Mouse (Mus musculus) neural tube, embryonic 14.5 days (tissue): Measurements from ENCODE around the gene Rtbdn. TPM values are rescaled to one million over a fixed set of nuclear protein-coding genes. Genes with fewer than 3 reads are reported as not detected.

ENCODE experiments used
- ATAC-seq: fragments of 200-750 bp; cut with Nextera tagmentation; 2 replicates; pipeline ENCODE4 v1.8.0; 2017; ENCODE audit warnings: low read depth, mild to moderate bottlenecking, moderate TSS enrichment, moderate library complexity
- H3K27ac ChIP-seq: fragments of 300-500 bp; sonication (generic); 2 replicates; pipeline ENCODE4 v1.5.1; 2014; ENCODE audit warnings: low read depth, mild to moderate bottlenecking, control low read depth, low read length, moderate library complexity, mixed read lengths
- H3K27me3 ChIP-seq: fragments of 300-500 bp; sonication (generic); 2 replicates; pipeline ENCODE4 v1.6.1; 2014; ENCODE audit warnings: low read length; ENCODE audit not compliant: control insufficient read depth, insufficient read depth
- H3K36me3 ChIP-seq: fragments of 300-500 bp; sonication (generic); 2 replicates; pipeline ENCODE4 v1.6.1; 2014; ENCODE audit warnings: low read length, mixed read lengths; ENCODE audit not compliant: control insufficient read depth, insufficient read depth
- H3K4me1 ChIP-seq: fragments of 300-500 bp; sonication (generic); 2 replicates; pipeline ENCODE4 v1.6.1; 2014; ENCODE audit warnings: low read length; ENCODE audit not compliant: control insufficient read depth, insufficient read depth
- H3K4me2 ChIP-seq: fragments of 300-500 bp; sonication (generic); 2 replicates; pipeline ENCODE4 v1.6.1; 2014; ENCODE audit warnings: mild to moderate bottlenecking, low read depth, low read length, control low read depth
- H3K4me3 ChIP-seq: fragments of 300-500 bp; sonication (generic); 2 replicates; pipeline ENCODE4 v1.5.1; 2014; ENCODE audit warnings: low read depth, low read length, control low read depth, mixed read lengths
- H3K9ac ChIP-seq: fragments of 300-500 bp; sonication (generic); replicated peaks from 2 replicates; pipeline ENCODE4 v1.6.1; 2014; ENCODE audit warnings: low read depth, mild to moderate bottlenecking, control low read depth, low read length, mixed read lengths
- H3K9me3 ChIP-seq: fragments of 300-500 bp; sonication (generic); 2 replicates; pipeline ENCODE4 v1.6.1; 2016; ENCODE audit warnings: low read length; ENCODE audit not compliant: control insufficient read depth
- WGBS: fragments of 180-500 bp; shearing (Covaris S2); extraction: QIAGEN DNeasy Blood & Tissue Kit; methylation state at CpG from one replicate; pipeline ENCODE4 v1.1.7; 2014; 5-methylcytosine and 5-hydroxymethylcytosine counted together
- polyA plus RNA-seq: library from polyadenylated mRNA; unstranded; fragments of >200 nt; fragmentation: Nextera tagmentation; extraction: Ambion mirVana; gene quantifications from 2 replicates; pipeline ENCODE4 v1.2.1, GENCODE M21; 2014

The Rtbdn gene
- polyA plus RNA-seq, 1 experiment from 2014 or later: 3.5 TPM

GRCm38 (mm10) chr8:84933767-84934559 is 12.8 kb upstream of the Rtbdn start:
- Histone ChIP-seq H3K4me1 (peaks cover 24% of the 10 kb centered on the region), H3K27ac (no peak overlapping the region), H3K4me2 (peak overlapping the region; percentile 97), H3K4me3 (peak overlapping the region; percentile 98), H3K36me3 (peaks cover 9% of the 10 kb centered on the region; the same call in 1 of the 2 replicates), H3K9ac (no peak overlapping the region), H3K9me3 (no peaks in the 10 kb centered on the region), H3K27me3 (peaks cover 2% of the 10 kb centered on the region; the same call in 1 of the 2 replicates)
- ATAC-seq: no peak
- WGBS: 77% methylated on average over 16 of the region's 16 CpGs

- Histone ChIP-seq H3K36me3 (peaks cover 9% of the 10 kb centered on the region; the same call in 1 of the 2 replicates), H3K4me1 (peaks cover 22% of the 10 kb centered on the region), H3K9ac (peak overlapping the region; percentile 99; the same call in 1 of the 2 replicates), H3K4me2 (peak overlapping the region; percentile 97), H3K4me3 (peak overlapping the region; percentile 98), H3K9me3 (no peaks in the 10 kb centered on the region), H3K27me3 (peaks cover 2% of the 10 kb centered on the region; the same call in 1 of the 2 replicates), H3K27ac (peak overlapping the region; percentile 96; the same call in 1 of the 2 replicates)
- ATAC-seq: peak; percentile 73
- 1% methylated on average over 15 of the region's 15 CpGs for WGBS
Observed at GRCm38 (mm10) chr8:84934860-84935259, 11.9 kb upstream of the Rtbdn start.

GRCm38 (mm10) chr8:84935489-84935888 is 11.3 kb upstream of the Rtbdn start:
- no peaks in the 10 kb centered on the region for H3K9me3 ChIP-seq
- peak overlapping the region; percentile 97 for H3K4me2 ChIP-seq
- H3K4me1 ChIP-seq: peaks cover 22% of the 10 kb centered on the region
- H3K27me3 ChIP-seq: peaks cover 2% of the 10 kb centered on the region; the same call in 1 of the 2 replicates
- 3% methylated on average over 14 of the region's 14 CpGs for WGBS
- peak overlapping the region; percentile 96 for H3K27ac ChIP-seq
- peak; percentile 28 for ATAC-seq
- H3K9ac ChIP-seq: peak overlapping the region; percentile 99
- peak overlapping the region; percentile 98 for H3K4me3 ChIP-seq
- peaks cover 8% of the 10 kb centered on the region; the same call in 1 of the 2 replicates for H3K36me3 ChIP-seq

GRCm38 (mm10) chr8:84936041-84936961 is 10.5 kb upstream of the Rtbdn start:
- Histone ChIP-seq H3K9ac (peak overlapping the region; percentile 99), H3K4me1 (peaks cover 22% of the 10 kb centered on the region), H3K4me2 (peak overlapping the region; percentile 97), H3K36me3 (peaks cover 5% of the 10 kb centered on the region; the same call in 1 of the 2 replicates), H3K27me3 (peaks cover 2% of the 10 kb centered on the region; the same call in 1 of the 2 replicates), H3K4me3 (peak overlapping the region; percentile 98), H3K27ac (peak overlapping the region; percentile 96), H3K9me3 (no peaks in the 10 kb centered on the region)
- peak; percentile 55 for ATAC-seq
- 11% methylated on average over 23 of the region's 23 CpGs for WGBS

GRCm38 (mm10) chr8:84936962-84937546 is 9.7 kb upstream of the Rtbdn start, which contains the start of gene Mast1:
Gene Mast1 (minus strand): TSS chr8:84937359.
- peak within 1 kb of the TSS; percentile 97 for H3K4me2 ChIP-seq
- peaks cover 22% of the 10 kb centered on the region for H3K4me1 ChIP-seq
- WGBS: under 1% methylated on average over 40 of the region's 50 CpGs
- H3K9me3 ChIP-seq: no peaks in the 10 kb centered on the region
- peaks cover 2% of the 10 kb centered on the region; the same call in 1 of the 2 replicates for H3K27me3 ChIP-seq
- peak within 1 kb of the TSS; percentile 96 for H3K27ac ChIP-seq
- peak within 1 kb of the TSS; percentile 99 for H3K9ac ChIP-seq
- peak within 1 kb of the TSS; percentile 98 for H3K4me3 ChIP-seq
- peak; percentile 59 for ATAC-seq
- H3K36me3 ChIP-seq: peaks cover 5% of the 10 kb centered on the region; the same call in 1 of the 2 replicates

- Histone ChIP-seq H3K27me3 (peaks cover 2% of the 10 kb centered on the region; the same call in 1 of the 2 replicates), H3K27ac (peak overlapping the region; percentile 96; the same call in 1 of the 2 replicates), H3K36me3 (no peaks in the 10 kb centered on the region; the same call in 1 of the 2 replicates), H3K9ac (peak overlapping the region; percentile 99), H3K4me3 (peak overlapping the region; percentile 98), H3K4me2 (peak overlapping the region; percentile 97), H3K9me3 (no peaks in the 10 kb centered on the region), H3K4me1 (peaks cover 22% of the 10 kb centered on the region)
- ATAC-seq: no peak
- 60% methylated on average over 13 of the region's 13 CpGs for WGBS
Observed at GRCm38 (mm10) chr8:84937620-84938485, 8.9 kb upstream of the Rtbdn start.

GRCm38 (mm10) chr8:84943699-84944098 is 3.1 kb upstream of the Rtbdn start:
- Histone ChIP-seq H3K9me3 (no peaks in the 10 kb centered on the region), H3K9ac (no peak overlapping the region), H3K27me3 (peaks cover 5% of the 10 kb centered on the region; the same call in 1 of the 2 replicates), H3K4me1 (0 out of 2 replicates have a peak, but pooled peaks cover 4% of the 10 kb centered on the region), H3K4me3 (no peak overlapping the region), H3K4me2 (peak overlapping the region; percentile 69; the same call in 1 of the 2 replicates), H3K36me3 (no peaks in the 10 kb centered on the region), H3K27ac (no peak overlapping the region)
- 20% methylated on average over 4 of the region's 4 CpGs for WGBS
- no peak for ATAC-seq
